Mouse (Mus musculus) leukemia stem cell, adult 10-12 weeks (primary cell): ENCODE measurements around the gene Enam. TPM values are rescaled to one million over a fixed set of nuclear protein-coding genes. Genes with fewer than 3 reads are reported as not detected.

ENCODE experiments used
- polyA plus RNA-seq: library from polyadenylated mRNA; stranded (reverse); fragments of >175 nt; gene quantifications from 2 replicates; pipeline ENCODE4 v1.2.3, GENCODE M21; 2012; ENCODE audit warnings: low replicate concordance

Gene Enam
- not detected in 2 replicates for polyA plus RNA-seq

GRCm38 (mm10) chr5:88487675-88488074 is at the start of gene Enam:
Gene Enam (plus strand): TSS chr5:88487975.

DNA sequence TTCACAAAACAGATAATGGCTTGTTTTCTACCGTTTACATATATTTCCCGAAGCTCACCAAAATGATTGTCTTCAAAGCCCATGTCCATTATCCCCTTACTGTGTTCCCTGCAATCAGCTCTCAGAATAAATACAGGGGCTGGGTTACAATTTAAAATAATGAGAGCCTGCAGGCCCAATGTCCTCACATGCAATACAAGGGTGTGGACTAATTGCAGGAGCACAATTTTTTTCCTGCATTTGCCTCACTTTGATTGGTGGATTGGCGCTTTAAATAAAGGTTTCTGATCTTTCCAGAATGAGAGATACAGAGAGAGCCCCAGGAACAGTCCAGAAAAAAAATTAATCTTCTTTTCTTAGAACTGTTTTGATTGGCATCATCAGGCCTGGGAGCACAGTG is 32.1 kb upstream of the Enam start, which contains the start of gene Ambn:
Ambn (plus strand) TSS at position 301 of the 400 bp plus-strand sequence.

GRCm38 (mm10) chr5:88527657-88528056 is 39.9 kb downstream of the Enam start, which contains the start of gene Jchain:
Gene Jchain (minus strand): TSS chr5:88527891.

DNA sequence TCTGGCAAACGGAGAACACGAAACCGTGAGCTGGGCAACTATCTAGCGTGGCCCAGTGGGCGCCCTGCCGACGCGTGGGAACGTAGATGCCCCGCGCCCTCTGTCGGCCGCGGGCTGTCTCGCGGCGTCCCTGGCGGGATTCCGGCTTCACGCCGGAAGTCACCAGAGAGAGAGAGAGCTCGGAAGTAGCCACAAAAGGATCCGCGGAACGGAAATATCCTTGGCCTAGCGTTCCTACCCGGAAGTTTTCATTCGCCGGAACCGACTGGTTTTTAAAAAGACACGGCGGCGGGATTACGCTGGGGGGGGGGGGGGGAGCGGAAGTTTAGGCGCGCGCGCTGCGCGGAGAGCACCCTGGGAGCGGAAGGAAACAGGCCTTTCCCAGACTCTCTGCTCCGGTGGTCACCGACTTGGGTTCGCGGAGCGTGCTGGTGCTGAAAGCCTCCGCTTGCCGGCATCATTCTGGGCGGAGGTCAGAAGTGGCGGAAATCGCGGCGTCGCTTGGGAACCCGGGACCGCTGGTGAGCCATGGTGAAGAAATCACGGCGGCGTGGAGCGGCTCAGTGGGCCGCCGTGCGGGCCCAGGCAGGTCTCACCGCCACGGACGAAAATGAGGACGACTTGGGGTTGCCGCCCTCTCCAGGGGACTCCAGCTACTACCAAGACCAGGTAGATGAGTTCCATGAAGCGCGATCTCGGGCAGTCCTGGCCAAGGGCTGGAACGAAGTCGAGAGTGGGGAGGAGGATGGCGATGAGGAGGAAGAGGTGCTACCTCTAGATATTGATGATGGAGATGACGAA is 66.5 kb downstream of the Enam start, which contains the start of gene Utp3:
Utp3 (plus strand) TSS at position 377 of the 801 bp plus-strand sequence.

Other genes starting within 250 kb of the Enam start
- not detected in 2 replicates for gene Gm7714, start 219.1 kb upstream of the Enam start, polyA plus RNA-seq
- not detected in 2 replicates for gene Prol1, start 170.7 kb upstream of the Enam start, polyA plus RNA-seq
- not detected in 2 replicates for gene Amtn, start 111.9 kb upstream of the Enam start, polyA plus RNA-seq
- not detected in 2 replicates for gene Ambn, start 32.0 kb upstream of the Enam start, polyA plus RNA-seq
- 6.2 and 15.0 TPM in 2 replicates for gene Jchain, start 39.9 kb downstream of the Enam start, polyA plus RNA-seq
- 36.1 and 40.6 TPM in 2 replicates for gene Utp3, start 66.5 kb downstream of the Enam start, polyA plus RNA-seq
- 2.1 and 3.0 TPM in 2 replicates for gene Rufy3, start 77.1 kb downstream of the Enam start, polyA plus RNA-seq
- 40.3 and 60.8 TPM in 2 replicates for gene Grsf1, start 188.2 kb downstream of the Enam start, polyA plus RNA-seq
- gene Mob1b, start 232.9 kb downstream of the Enam start, polyA plus RNA-seq = 24.1 and 40.8 TPM in 2 replicates